Mouse (Mus musculus): ENCODE measurements around the gene Cxcl5. TPM values are rescaled to one million over a fixed set of nuclear protein-coding genes. Genes with fewer than 3 reads are reported as not detected.

Cxcl5 gene
- polyA plus RNA-seq, 1 experiment: 0.04 TPM

DNA sequence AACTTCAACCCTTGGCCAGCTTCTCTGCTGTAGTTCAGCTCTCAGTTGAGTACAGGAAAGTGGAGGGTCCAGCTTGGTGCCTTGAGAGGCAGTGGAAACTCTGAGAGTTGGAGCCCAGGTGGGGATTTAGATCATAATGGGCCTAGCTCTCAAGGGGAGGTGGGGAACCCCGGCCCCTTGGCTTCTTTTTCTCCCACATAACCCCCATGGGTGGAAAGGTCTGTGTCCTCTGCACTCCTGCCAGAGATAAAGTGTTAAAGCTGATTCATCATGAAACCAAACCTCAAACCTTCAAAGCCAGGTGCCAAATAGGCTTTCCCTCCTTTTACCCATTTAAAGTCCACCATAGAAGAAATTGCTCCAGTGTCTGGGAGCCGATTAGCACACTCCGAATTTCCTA, 2.7 kb downstream of the Cxcl5 start:
- TF ChIP-seq CTCF (IDR thresholded peaks at IDR 0.05; ENCODE audit: borderline replicate concordance, extremely low read depth, insufficient read depth, insufficient read length) (no peak), POLR2A (IDR thresholded peaks at IDR 0.05; ENCODE audit: borderline replicate concordance, extremely low read depth, insufficient read depth, insufficient read length, poor library complexity, severe bottlenecking) (no peak)
- no peak for DNase-seq (ENCODE audit: low read depth)

GRCm38 (mm10) chr5:90763912-90764665, 4.9 kb downstream of the Cxcl5 start:
- no peak for TF ChIP-seq CTCF (IDR thresholded peaks at IDR 0.05; ENCODE audit: borderline replicate concordance, extremely low read depth, insufficient read depth, insufficient read length)
- no peak for TF ChIP-seq POLR2A (IDR thresholded peaks at IDR 0.05; ENCODE audit: borderline replicate concordance, extremely low read depth, insufficient read depth, insufficient read length, poor library complexity, severe bottlenecking)
- DNase-seq (ENCODE audit: low read depth): no peak

DNA sequence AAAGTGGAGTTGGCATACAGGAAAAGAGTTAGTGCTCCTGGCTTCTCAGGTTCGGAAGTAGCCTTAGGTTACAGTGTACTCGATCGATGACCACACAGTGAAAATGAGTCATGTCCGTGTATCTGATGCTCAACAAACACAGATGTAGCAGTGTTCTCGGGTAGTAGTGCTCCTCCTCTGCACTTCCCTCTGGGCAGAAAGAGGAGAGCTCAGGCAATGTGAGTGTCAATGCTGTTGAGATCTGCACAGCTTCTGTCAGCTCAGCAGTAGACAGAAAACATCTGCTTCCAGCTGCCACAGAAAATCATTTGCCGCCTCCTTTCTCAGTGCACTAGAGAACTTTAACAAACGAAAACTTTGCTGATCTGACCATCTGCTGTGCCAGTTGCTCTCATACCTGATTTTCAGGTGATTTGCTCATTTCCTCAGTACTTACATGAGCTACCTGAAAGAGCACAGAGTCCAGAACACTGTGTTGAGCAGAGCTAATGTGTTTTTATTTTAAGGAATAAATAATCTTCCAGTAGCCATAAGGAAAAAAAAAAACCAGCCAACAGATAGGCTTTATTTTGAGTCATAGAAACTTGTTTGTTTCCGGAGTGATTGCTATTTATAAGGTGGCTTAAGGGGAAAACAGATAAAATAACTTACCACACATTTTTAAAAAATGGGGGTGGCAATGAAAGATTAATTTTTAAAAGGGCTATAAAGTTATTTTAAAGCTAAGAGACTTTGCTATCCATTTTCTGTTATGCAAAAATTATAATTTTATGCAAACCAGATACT, 6.9 kb downstream of the Cxcl5 start:
- TF ChIP-seq CTCF (IDR thresholded peaks at IDR 0.05; ENCODE audit: borderline replicate concordance, extremely low read depth, insufficient read depth, insufficient read length): no peak
- no peak for TF ChIP-seq POLR2A (IDR thresholded peaks at IDR 0.05; ENCODE audit: borderline replicate concordance, extremely low read depth, insufficient read depth, insufficient read length, poor library complexity, severe bottlenecking)
- DNase-seq (ENCODE audit: low read depth): no peak

DNA sequence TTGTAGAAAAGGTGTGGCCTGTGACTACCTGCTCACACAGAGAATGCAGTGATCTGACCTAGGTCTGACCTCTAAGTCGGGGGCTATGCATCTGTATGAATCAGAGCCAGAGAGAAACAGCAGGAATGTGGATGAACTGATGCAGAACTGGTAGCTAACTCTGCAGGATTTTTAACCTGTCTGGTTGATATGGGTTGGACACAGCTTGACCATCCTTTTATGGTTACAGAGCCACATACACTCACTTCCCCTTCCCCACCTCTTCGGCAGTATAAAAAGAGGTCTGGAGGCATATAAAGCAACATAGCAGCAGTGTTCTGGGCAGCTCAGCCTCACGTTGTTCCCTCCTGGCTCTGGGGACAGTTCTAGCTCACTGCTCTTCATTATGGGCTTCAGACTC, 9.1 kb downstream of the Cxcl5 start, which contains the start of gene Ppbp:
Gene Ppbp, plus strand, starts transcription at position 301 of the 400 bp plus-strand sequence.
- DNase-seq (ENCODE audit: low read depth): no peak

DNA sequence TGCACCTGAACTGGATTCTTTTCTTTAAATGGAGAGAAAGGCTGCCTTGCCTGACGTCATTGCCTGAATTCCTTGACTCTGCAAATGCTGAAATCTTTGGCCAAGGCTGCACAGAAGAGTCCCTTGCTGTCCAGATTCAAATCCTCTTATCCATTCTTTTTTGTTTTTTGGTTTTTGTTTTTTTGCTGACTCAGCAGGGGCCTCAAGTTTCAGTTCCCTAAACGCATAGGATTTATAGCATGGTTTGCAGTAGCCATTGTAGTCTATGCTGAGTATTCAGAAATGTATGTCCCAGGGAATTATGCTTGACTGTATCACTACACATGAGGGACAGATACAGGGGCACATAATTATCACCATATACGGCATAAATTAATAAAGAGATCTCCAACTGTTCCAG, 12.2 kb downstream of the Cxcl5 start:
- TF ChIP-seq CTCF (IDR thresholded peaks at IDR 0.05; ENCODE audit: borderline replicate concordance, extremely low read depth, insufficient read depth, insufficient read length): no peak
- no peak for TF ChIP-seq POLR2A (IDR thresholded peaks at IDR 0.05; ENCODE audit: borderline replicate concordance, extremely low read depth, insufficient read depth, insufficient read length, poor library complexity, severe bottlenecking)
- DNase-seq (ENCODE audit: low read depth): no peak

More for the DNA sequence above, 9.1 kb downstream of the Cxcl5 start, which contains the start of gene Ppbp:
- TF ChIP-seq CTCF (IDR thresholded peaks at IDR 0.05; ENCODE audit: borderline replicate concordance, extremely low read depth, insufficient read depth, insufficient read length): no peak
- TF ChIP-seq POLR2A (IDR thresholded peaks at IDR 0.05; ENCODE audit: borderline replicate concordance, extremely low read depth, insufficient read depth, insufficient read length, poor library complexity, severe bottlenecking): no peak

- TF ChIP-seq POLR2A (IDR thresholded peaks at IDR 0.05; ENCODE audit: borderline replicate concordance, extremely low read depth, insufficient read depth, insufficient read length, poor library complexity, severe bottlenecking) (no peak), CTCF (IDR thresholded peaks at IDR 0.05; ENCODE audit: borderline replicate concordance, extremely low read depth, insufficient read depth, insufficient read length) (no peak)
These were observed 12.9 kb downstream of the Cxcl5 start, which contains the start of gene Pf4 for GRCm38 (mm10) chr5:90771880-90772653. Gene Pf4 (plus strand): TSS chr5:90772435.

DNA sequence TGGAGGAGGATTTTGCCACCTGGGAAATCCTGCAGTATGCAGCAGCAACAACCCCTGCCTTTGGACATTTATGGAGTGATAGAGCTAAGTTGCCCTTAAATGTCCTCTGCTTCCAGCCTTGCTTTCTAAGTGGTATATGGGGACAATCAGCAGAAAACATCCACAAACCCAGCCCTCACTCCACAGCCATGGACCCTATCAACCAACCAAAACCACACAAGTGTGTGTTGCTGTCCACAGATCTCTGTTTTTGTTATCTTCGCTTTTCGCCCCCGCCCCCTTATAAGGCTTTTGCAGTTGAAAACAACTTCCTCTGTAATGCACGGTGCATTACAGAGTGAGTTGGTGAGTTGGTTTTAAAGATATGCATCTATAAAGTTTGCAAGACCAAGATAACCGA, 16.4 kb downstream of the Cxcl5 start:
- DNase-seq (ENCODE audit: low read depth): no peak
- no peak for TF ChIP-seq POLR2A (IDR thresholded peaks at IDR 0.05; ENCODE audit: borderline replicate concordance, extremely low read depth, insufficient read depth, insufficient read length, poor library complexity, severe bottlenecking)
- TF ChIP-seq CTCF (IDR thresholded peaks at IDR 0.05; ENCODE audit: borderline replicate concordance, extremely low read depth, insufficient read depth, insufficient read length): no peak

More at GRCm38 (mm10) chr5:90771880-90772653, 12.9 kb downstream of the Cxcl5 start, which contains the start of gene Pf4:
- DNase-seq (ENCODE audit: low read depth): no peak

DNA sequence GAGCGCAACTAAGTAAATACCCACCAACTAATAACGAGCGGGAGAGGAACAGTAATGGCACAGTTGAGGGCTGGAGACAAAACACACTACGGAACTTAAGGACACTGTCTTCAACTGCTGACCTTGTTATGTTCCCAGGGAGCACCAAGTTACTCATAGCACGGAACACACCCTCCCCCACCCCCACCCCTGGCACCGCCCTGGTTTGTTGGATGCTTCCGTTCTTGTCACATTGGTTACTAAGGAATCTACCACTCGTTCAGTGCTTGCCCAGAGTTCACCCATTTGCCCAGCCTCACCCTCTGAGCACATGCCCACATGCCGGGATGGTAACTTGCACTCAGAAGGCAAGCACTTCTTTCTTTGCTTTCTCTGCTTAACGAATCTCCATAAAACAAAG, 18.5 kb downstream of the Cxcl5 start:
- TF ChIP-seq CTCF (IDR thresholded peaks at IDR 0.05; ENCODE audit: borderline replicate concordance, extremely low read depth, insufficient read depth, insufficient read length): no peak
- TF ChIP-seq POLR2A (IDR thresholded peaks at IDR 0.05; ENCODE audit: borderline replicate concordance, extremely low read depth, insufficient read depth, insufficient read length, poor library complexity, severe bottlenecking): no peak
- no peak for DNase-seq (ENCODE audit: low read depth)

DNA sequence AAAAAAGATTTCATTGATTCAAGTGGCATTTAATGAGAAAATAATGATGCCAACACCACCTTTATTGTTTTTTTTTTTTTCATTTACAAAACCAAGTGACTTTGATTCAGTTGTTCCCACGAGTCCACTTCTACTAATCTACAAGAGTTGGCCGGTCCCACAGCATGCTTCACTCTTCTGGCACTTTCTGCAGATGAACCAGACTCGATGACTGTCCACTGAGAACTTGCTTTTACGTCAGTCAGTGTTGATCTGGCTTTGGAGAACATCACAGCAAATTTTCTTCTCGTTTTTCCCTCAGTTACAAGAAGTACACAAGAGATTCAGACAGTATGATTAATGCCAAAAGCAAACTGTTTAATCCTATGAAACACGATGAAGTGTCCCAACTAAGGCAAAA, 19.7 kb downstream of the Cxcl5 start:
- TF ChIP-seq CTCF (IDR thresholded peaks at IDR 0.05; ENCODE audit: borderline replicate concordance, extremely low read depth, insufficient read depth, insufficient read length) (no peak), POLR2A (IDR thresholded peaks at IDR 0.05; ENCODE audit: borderline replicate concordance, extremely low read depth, insufficient read depth, insufficient read length, poor library complexity, severe bottlenecking) (no peak)
- DNase-seq (ENCODE audit: low read depth): no peak

GRCm38 (mm10) chr5:90783697-90784096, 24.5 kb downstream of the Cxcl5 start:
- no peak for DNase-seq (ENCODE audit: low read depth)
- TF ChIP-seq CTCF (IDR thresholded peaks at IDR 0.05; ENCODE audit: borderline replicate concordance, extremely low read depth, insufficient read depth, insufficient read length) (no peak), POLR2A (IDR thresholded peaks at IDR 0.05; ENCODE audit: borderline replicate concordance, extremely low read depth, insufficient read depth, insufficient read length, poor library complexity, severe bottlenecking) (no peak)
